Mouse (Mus musculus) layer of hippocampus, adult 18-20 months (tissue): ENCODE measurements around the gene Ces3a. TPM values are rescaled to one million over a fixed set of nuclear protein-coding genes. Genes with fewer than 3 reads are reported as not detected.
"Not testable (repeated sequence)": the region's sequence is repeated elsewhere in the genome, so short reads cannot be mapped to it uniquely, and the experiment has no call there.

Source experiments
- DNase-seq, 2 experiments: peaks; one replicate each; pipeline ENCODE4 v3.0.0; 2022; ENCODE audit warnings: low spot score in 2 of 2
- total RNA-seq, 2 experiments: library from RNA; stranded (reverse); gene quantifications; 2 replicates each; pipeline ENCODE4 v1.2.3; 2021

The Ces3a gene
- total RNA-seq, 2 experiments from 2014 or later, result not detected

DNA sequence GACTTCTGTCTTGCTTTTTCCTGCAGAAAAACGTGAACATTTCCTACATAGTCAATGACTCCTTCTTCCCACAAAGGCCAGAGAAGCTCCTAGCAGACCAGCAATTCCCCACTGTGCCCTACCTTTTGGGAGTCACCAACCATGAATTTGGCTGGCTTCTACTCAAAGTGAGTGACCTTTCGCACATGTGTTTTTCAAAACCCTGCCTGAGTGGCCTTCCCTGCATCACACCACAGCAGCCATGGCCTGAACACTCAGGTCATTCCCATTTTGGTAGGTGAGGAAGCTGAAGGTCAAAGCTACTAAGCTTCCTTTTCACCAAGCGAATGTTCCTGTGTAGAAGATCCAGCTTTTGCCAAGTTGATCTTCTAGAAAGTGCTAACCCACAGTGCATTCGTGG lies 40.2 kb downstream of the Ces3a start:
- DNase-seq, result no peak

DNA sequence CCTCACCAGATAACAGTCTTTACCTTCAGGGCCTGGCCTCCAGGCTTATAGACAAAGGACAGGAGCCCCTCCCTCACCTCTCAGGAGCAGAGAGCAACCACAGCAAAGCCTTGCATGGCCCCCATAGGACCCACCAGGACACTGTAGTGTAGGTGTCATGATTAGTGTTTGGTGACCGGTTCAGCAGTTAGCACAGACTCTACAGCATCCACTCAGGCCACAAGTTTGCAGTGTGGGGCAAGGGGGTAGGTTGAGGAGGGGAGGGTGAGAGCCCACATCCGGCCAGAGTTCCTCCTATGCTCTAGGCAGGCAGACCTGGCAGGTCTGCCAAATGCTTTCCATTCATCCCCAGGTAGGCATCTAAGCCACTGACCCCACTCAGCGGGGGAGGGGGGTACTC lies 45.6 kb downstream of the Ces3a start:
- DNase-seq, result no peak

DNA sequence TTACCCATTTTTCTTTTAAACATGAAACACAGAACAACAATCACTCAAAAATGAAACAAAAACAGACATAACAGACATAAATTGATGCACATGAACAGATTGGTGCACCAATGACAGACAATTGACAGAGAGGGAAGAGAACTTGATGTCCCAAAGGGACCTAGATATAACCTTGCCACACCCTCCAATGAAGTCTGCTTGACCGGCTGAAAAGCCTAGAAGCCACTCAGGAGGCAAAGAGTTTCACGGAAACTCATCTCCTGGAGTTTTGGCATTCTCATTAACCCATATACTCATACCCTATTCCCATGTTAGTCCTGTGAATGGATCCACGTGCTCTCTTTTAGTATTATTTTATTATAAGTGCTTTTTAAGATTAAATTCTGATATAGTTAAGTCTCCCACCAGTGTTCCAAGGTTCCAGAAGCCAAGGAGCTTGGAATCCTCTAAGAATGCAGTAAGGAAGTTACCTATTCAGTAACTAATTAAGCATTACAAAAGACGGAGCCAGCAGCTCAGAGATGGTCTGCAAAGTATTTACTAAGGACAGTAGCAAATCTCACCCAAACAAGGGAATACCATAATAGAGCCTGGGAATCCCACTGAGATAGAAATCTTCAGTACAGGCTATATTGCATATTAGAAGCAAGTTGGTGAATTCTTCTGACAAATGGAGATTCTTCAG lies 53.8 kb downstream of the Ces3a start:
- DNase-seq, result not testable (repeated sequence)

DNA sequence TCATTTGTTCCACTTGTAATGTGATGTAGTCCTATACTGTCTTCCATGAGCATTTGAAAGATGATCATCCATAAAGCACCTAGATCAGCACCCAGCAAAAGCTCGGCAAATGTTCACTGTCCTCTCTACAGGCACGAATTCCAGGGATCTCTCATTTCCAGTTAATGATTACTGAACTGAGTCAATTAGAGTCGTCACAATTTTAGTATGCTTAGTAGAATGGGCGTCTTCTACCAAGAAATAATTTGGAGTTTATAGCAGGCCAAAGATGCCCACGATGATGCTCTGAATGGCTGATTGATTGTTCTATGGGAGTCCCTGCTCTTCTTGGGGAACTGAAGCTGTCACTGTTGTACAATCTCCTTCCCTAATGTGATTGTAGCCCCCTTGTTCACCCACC lies 55.3 kb downstream of the Ces3a start:
- DNase-seq, result not testable (repeated sequence)

DNA sequence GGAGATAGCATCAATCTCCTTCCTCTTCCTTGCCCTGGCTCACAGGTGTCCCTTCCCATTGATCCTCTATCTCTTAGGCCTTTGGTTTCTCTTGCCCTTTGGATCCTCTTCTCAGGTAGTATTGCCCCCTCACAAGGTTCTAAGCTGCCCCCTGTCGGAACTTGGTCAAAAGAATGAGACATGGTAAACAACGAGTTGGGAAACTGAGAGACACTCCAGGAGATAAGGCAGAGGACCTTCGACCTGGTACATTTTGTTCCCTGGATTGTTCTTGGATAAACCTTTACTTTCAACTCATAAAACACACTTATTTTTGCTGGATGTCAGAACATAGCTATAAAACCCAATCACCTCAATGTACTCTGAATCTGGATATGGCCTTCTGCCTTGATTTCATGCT lies 55.8 kb downstream of the Ces3a start:
- no peak for DNase-seq

Other genes starting within 250 kb of the Ces3a start
- gene Ces2b, start 217.0 kb upstream of the Ces3a start, total RNA-seq, result not detected
- not detected for gene Ces2c, start 201.5 kb upstream of the Ces3a start, total RNA-seq
- gene Ces2e, start 122.3 kb upstream of the Ces3a start, total RNA-seq, result not detected
- not detected for gene Ces2f, start 101.2 kb upstream of the Ces3a start, total RNA-seq
- under 1 TPM in 1 of 2 experiments, not detected in 1; 0.27 TPM for gene Ces2g, start 86.9 kb upstream of the Ces3a start, total RNA-seq
- not detected for gene Ces2h, start 47.7 kb upstream of the Ces3a start, total RNA-seq
- not detected for gene Ces3b, start 35.2 kb downstream of the Ces3a start, total RNA-seq
- gene Ces4a, start 83.2 kb downstream of the Ces3a start, total RNA-seq, result not detected
- 10 to 100 TPM; 22.1 to 24.4 TPM for gene Cbfb, start 122.1 kb downstream of the Ces3a start, total RNA-seq
- gene D230025D16Rik, start 176.5 kb downstream of the Ces3a start, total RNA-seq, result 10 to 100 TPM; 35.4 to 39.0 TPM
- gene B3gnt9, start 206.6 kb downstream of the Ces3a start, total RNA-seq, result 1 to 10 TPM; 3.3 to 3.8 TPM
- 1 to 10 TPM; 7.8 to 8.5 TPM for gene Tradd, start 216.0 kb downstream of the Ces3a start, total RNA-seq
- 1 to 10 TPM; 1.0 to 1.1 TPM for gene Fbxl8, start 216.0 kb downstream of the Ces3a start, total RNA-seq
- 10 to 100 TPM; 11.5 to 13.0 TPM for gene Hsf4, start 221.2 kb downstream of the Ces3a start, total RNA-seq
- gene Nol3, start 227.5 kb downstream of the Ces3a start, total RNA-seq, result 10 to 100 TPM; 10.4 to 10.9 TPM
- 10 to 100 TPM; 19.2 to 23.5 TPM for gene 4931428F04Rik, start 241.3 kb downstream of the Ces3a start, total RNA-seq
- under 1 TPM; 0.48 to 0.94 TPM for gene Exoc3l, start 247.5 kb downstream of the Ces3a start, total RNA-seq
- 10 to 100 TPM; 34.2 to 36.7 TPM for gene E2f4, start 249.1 kb downstream of the Ces3a start, total RNA-seq